Mouse (Mus musculus) frontal cortex, postnatal 25 days (tissue): Measurements from ENCODE around the gene Hax1.

ENCODE experiments used
- DNase-seq, 2 experiments: peaks; one replicate each; pipeline ENCODE4 v3.0.0; 2022; ENCODE audit warnings: low spot score in 2 of 2

The Hax1 gene

GRCm38 (mm10) chr3:89962059-89962750, 36.4 kb downstream of the Hax1 start:
- no peak for DNase-seq

DNA sequence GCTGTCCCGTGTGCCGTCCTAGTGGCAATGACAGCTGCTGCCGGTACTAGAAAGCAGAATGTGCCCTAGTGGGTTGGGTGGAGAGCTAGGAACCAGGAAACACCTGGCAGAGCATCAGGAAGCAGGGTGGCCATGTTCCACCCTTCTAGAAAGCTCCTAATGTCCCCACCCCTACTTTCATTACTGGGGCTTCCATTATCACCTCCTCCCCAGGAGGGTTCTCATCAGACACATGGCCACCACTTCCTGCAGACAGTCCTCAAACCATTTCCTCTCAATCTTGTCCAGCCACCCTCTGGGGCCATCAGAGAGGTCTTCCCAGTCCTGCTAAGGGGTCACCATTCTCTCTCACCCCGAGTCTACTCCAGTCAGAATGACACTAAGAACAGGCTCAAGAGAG, 37.1 kb downstream of the Hax1 start:
- no peak for DNase-seq

DNA sequence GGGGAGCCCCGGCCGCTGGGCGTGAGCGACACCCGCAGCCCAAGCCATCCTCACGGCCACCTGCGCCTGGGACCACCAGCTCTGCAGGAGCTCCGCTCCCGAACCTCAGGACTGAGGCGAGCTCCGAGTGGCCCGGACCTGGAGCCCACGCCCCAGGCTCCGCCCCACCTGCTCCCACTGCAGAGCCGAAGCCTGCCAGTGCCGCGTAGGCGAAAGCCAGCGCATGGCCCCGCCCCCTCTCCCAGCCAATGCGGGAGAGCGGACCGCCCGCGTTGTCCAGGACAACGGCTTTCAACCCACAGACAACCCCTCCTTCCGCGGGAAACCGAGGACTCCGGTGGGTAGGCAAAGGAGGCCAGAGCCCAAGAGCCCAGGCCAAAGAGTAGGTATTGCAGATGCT, 38.1 kb downstream of the Hax1 start:
- peak; percentile 86 to 87 for DNase-seq

DNA sequence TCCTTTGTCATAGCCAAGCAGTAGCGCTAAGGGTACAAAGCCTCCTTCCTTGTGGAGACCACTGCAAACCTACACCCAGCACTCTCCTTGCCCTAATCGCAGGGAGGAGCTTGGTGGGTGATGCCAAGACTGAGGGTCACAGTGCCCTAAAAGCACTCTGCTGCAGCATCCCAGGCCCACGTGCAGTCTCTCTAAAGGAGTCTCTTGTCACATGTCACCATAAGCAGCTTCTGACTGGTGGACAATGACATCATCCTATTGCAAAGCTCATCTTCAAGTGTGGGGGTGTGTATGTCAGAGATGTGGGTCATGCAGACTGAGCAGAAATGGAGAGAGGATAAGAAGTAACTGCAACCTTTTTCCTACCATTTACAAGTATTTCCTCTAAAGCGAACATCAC, 39.1 kb downstream of the Hax1 start:
- no peak for DNase-seq

- no peak for DNase-seq
Measured at GRCm38 (mm10) chr3:89957880-89958279, 40.7 kb downstream of the Hax1 start.

- DNase-seq, result no peak
Measured at GRCm38 (mm10) chr3:89956177-89956971, 42.2 kb downstream of the Hax1 start.

DNA sequence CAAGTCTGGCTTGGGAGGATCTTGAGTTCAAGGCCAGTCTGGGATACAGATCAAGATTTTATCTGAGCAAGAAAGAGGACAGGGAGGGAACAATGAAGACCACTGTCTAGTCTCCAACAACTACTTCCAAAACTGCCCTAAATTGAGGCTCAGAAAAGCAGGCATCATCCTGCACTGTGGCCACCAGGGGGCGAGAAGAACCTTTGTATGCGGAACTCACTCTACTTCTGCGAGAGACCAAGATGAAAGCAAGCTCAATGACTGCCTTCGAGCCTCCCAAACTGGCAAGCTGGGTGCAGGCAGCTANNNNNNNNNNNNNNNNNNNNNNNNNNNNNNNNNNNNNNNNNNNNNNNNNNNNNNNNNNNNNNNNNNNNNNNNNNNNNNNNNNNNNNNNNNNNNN, 45.2 kb downstream of the Hax1 start:
- peak; percentile 51 to 62 for DNase-seq

- peak in 1 of 2 experiments; percentile 44 for DNase-seq
Measured at GRCm38 (mm10) chr3:89948655-89949054, 49.9 kb downstream of the Hax1 start.

- no peak for DNase-seq
Measured at GRCm38 (mm10) chr3:89948021-89948420, 50.6 kb downstream of the Hax1 start.
